In the genomic region with DNA sequence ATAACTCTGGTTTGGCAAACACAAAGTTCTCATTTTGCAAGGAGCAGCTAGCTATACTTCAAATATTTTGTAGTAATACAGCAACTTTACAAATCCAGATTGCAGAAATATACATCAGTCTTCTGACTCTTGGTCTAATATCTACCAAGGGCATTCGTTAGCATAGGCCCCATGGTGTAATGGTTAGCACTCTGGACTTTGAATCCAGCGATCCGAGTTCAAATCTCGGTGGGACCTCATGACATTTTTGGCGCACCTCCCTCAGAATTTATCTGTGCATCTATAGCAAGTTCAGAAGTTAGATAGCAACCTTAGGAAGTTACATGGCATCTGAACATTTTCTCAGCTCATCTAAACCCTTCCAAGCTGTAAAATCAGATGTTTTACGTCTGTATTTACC, we compare ENCODE assay signal across 8 mouse cellular contexts. TPM values are rescaled to one million over a fixed set of nuclear protein-coding genes. Genes with fewer than 3 reads are reported as not detected.
DNase-seq lines count a peak whose midpoint lies in the region; ATAC-seq lines count a peak whose summit lies in the region.

No protein-coding gene starts in this region.

- H3K4me1 ChIP-seq in brown adipose tissue, adult 24 weeks (ENCODE audit: control insufficient read depth, insufficient read depth, insufficient read length, low read length): no peaks in the 10 kb centered on the region
- H3K4me1 ChIP-seq in forebrain, embryonic 12.5 days: peaks cover 4% of the 10 kb centered on the region; the same call in 1 of the 2 replicates
- peaks cover 39% of the 10 kb centered on the region for H3K4me1 ChIP-seq in liver, embryonic 15.5 days (replicated peaks)

- ATAC-seq in forebrain, embryonic 12.5 days (ENCODE audit: low FRiP score): peak; percentile 21; the same call in 1 of the 2 replicates
- ATAC-seq in liver, embryonic 15.5 days (ENCODE audit: insufficient read depth): peak; percentile 62

- intact Hi-C loops in heart, postnatal 14 days (cut with DNase I): loop anchor here (2.0 to 5.0 kb wide), 5 partner anchors 72 to 1577 kb away; partner anchors contain the start of gene Zfp322a

- no peaks in the 10 kb centered on the region for H3K9me3 ChIP-seq in forebrain, embryonic 12.5 days
- no peaks in the 10 kb centered on the region for H3K9me3 ChIP-seq in liver, embryonic 15.5 days (replicated peaks)

- 0% methylated on average over 6 of the region's 6 CpGs for WGBS in forebrain, embryonic 12.5 days
- 0% methylated on average over 6 of the region's 6 CpGs for WGBS in large intestine, adult 2 months
- 1% methylated on average over 6 of the region's 6 CpGs for WGBS in liver, embryonic 15.5 days (ENCODE audit: insufficient replicate concordance)

- DNase-seq in CD4-positive, CD25-positive, alpha-beta regulatory T cell, adult 2 months (ENCODE audit: low read depth, low spot score): peak; percentile 86
- DNase-seq in heart, postnatal 14 days: peak; percentile 74 to 83
- peak; percentile 55 for DNase-seq in large intestine, adult 2 months (ENCODE audit: low read depth, low spot score)
- peak; percentile 77 for DNase-seq in neural tube, embryonic 10.5 days (ENCODE audit: extremely low spot score, low spot score)
- peak; percentile 77 for DNase-seq in testis, postnatal 10 days (ENCODE audit: low spot score)

- H3K9ac ChIP-seq in forebrain, embryonic 12.5 days: no peak overlapping the region
- no peak overlapping the region for H3K9ac ChIP-seq in liver, embryonic 15.5 days

- no peaks in the 10 kb centered on the region for H3K36me3 ChIP-seq in forebrain, embryonic 12.5 days (replicated peaks)
- no peaks in the 10 kb centered on the region for H3K36me3 ChIP-seq in liver, embryonic 15.5 days (replicated peaks)

- H3K4me2 ChIP-seq in forebrain, embryonic 12.5 days: peak overlapping the region; percentile 55
- peak overlapping the region; percentile 89 for H3K4me2 ChIP-seq in liver, embryonic 15.5 days

- H3K27ac ChIP-seq in brown adipose tissue, adult 24 weeks (replicated peaks; ENCODE audit: low read depth, low read length): no peak overlapping the region
- H3K27ac ChIP-seq in forebrain, embryonic 12.5 days: no peak overlapping the region
- H3K27ac ChIP-seq in liver, embryonic 15.5 days (replicated peaks): peak overlapping the region; percentile 75

- H3K4me3 ChIP-seq in brown adipose tissue, adult 24 weeks (ENCODE audit: insufficient read depth, low read depth, low read length): peak overlapping the region; percentile 31; the same call in 1 of the 2 replicates
- peak overlapping the region; percentile 38 for H3K4me3 ChIP-seq in forebrain, embryonic 12.5 days (replicated peaks)
- H3K4me3 ChIP-seq in liver, embryonic 15.5 days (replicated peaks): peak overlapping the region; percentile 62

- H3K27me3 ChIP-seq in forebrain, embryonic 12.5 days: no peaks in the 10 kb centered on the region
- no peaks in the 10 kb centered on the region for H3K27me3 ChIP-seq in liver, embryonic 15.5 days

RNA-seq across cellular contexts. Expression of gene Hist1h4h, which starts 12.0 kb away (rescaled TPM):
- polyA plus RNA-seq in brown adipose tissue, adult 24 weeks (2012; ENCODE audit: insufficient read depth, insufficient read length, missing spikeins): 69.6 and 128 TPM in 2 replicates
- polyA plus RNA-seq in forebrain, embryonic 12.5 days (2016; fragmentation: Nextera tagmentation; extraction: Ambion mirVana): 7.2 and 8.7 TPM in 2 replicates
- total RNA-seq in heart, postnatal 14 days (2021): 100 to 1,000 TPM; 465 to 538 TPM
- 27.9 and 42.9 TPM in 2 replicates for polyA plus RNA-seq in large intestine, adult 2 months (2012; rRNA removed)
- polyA plus RNA-seq in liver, embryonic 15.5 days (2015; fragmentation: Nextera tagmentation; extraction: Ambion mirVana): 4.6 and 7.0 TPM in 2 replicates

RNA-seq across cellular contexts. Expression of gene Hist1h2af, which starts 14.8 kb away (rescaled TPM):
- not detected in 2 replicates for polyA plus RNA-seq in brown adipose tissue, adult 24 weeks (2012; ENCODE audit: insufficient read depth, insufficient read length, missing spikeins)
- polyA plus RNA-seq in forebrain, embryonic 12.5 days (2016; fragmentation: Nextera tagmentation; extraction: Ambion mirVana): 9.3 and 10.7 TPM in 2 replicates
- total RNA-seq in heart, postnatal 14 days (2021): 100 to 1,000 TPM in 1 of 2 experiments, 10 to 100 TPM in 1; 49.0 to 131 TPM
- polyA plus RNA-seq in large intestine, adult 2 months (2012; rRNA removed): 64.4 and 250 TPM in 2 replicates
- 8.3 and 9.7 TPM in 2 replicates for polyA plus RNA-seq in liver, embryonic 15.5 days (2015; fragmentation: Nextera tagmentation; extraction: Ambion mirVana)

RNA-seq across cellular contexts. Expression of gene Hist1h3g, which starts 16.3 kb away (rescaled TPM):
- not detected in 2 replicates for polyA plus RNA-seq in brown adipose tissue, adult 24 weeks (2012; ENCODE audit: insufficient read depth, insufficient read length, missing spikeins)
- polyA plus RNA-seq in forebrain, embryonic 12.5 days (2016; fragmentation: Nextera tagmentation; extraction: Ambion mirVana): 7.2 and 8.3 TPM in 2 replicates
- total RNA-seq in heart, postnatal 14 days (2021): 10 to 100 TPM; 13.1 to 34.3 TPM
- polyA plus RNA-seq in large intestine, adult 2 months (2012; rRNA removed): 30.9 and 39.2 TPM in 2 replicates
- 9.4 and 11.7 TPM in 2 replicates for polyA plus RNA-seq in liver, embryonic 15.5 days (2015; fragmentation: Nextera tagmentation; extraction: Ambion mirVana)

RNA-seq across cellular contexts. Expression of gene Hist1h2bh, which starts 24.3 kb away (rescaled TPM):
- 1.7 and 2.3 TPM in 2 replicates for polyA plus RNA-seq in brown adipose tissue, adult 24 weeks (2012; ENCODE audit: insufficient read depth, insufficient read length, missing spikeins)
- 0.87 and 0.95 TPM in 2 replicates for polyA plus RNA-seq in forebrain, embryonic 12.5 days (2016; fragmentation: Nextera tagmentation; extraction: Ambion mirVana)
- total RNA-seq in heart, postnatal 14 days (2021): 1 to 10 TPM; 3.7 to 7.4 TPM
- polyA plus RNA-seq in large intestine, adult 2 months (2012; rRNA removed): 5.2 and 6.8 TPM in 2 replicates
- 1.5 and 1.6 TPM in 2 replicates for polyA plus RNA-seq in liver, embryonic 15.5 days (2015; fragmentation: Nextera tagmentation; extraction: Ambion mirVana)

RNA-seq across cellular contexts. Expression of gene Hist1h3f, which starts 25.0 kb away (rescaled TPM):
- not detected in 2 replicates for polyA plus RNA-seq in brown adipose tissue, adult 24 weeks (2012; ENCODE audit: insufficient read depth, insufficient read length, missing spikeins)
- polyA plus RNA-seq in forebrain, embryonic 12.5 days (2016; fragmentation: Nextera tagmentation; extraction: Ambion mirVana): 0.99 and 1.5 TPM in 2 replicates
- total RNA-seq in heart, postnatal 14 days (2021): 10 to 100 TPM; 21.6 to 40.3 TPM
- 5.9 and 7.1 TPM in 2 replicates for polyA plus RNA-seq in large intestine, adult 2 months (2012; rRNA removed)
- polyA plus RNA-seq in liver, embryonic 15.5 days (2015; fragmentation: Nextera tagmentation; extraction: Ambion mirVana): 0.99 and 1.4 TPM in 2 replicates
